Mouse (Mus musculus): ENCODE results near the gene Xaf1. TPM values are rescaled to one million over a fixed set of nuclear protein-coding genes. Genes with fewer than 3 reads are reported as not detected.
"Not testable (repeated sequence)": the region's sequence is repeated elsewhere in the genome, so short reads cannot be mapped to it uniquely, and the experiment has no call there.

Xaf1 gene
- polyA plus RNA-seq, 1 experiment, result 1.2 TPM

DNA sequence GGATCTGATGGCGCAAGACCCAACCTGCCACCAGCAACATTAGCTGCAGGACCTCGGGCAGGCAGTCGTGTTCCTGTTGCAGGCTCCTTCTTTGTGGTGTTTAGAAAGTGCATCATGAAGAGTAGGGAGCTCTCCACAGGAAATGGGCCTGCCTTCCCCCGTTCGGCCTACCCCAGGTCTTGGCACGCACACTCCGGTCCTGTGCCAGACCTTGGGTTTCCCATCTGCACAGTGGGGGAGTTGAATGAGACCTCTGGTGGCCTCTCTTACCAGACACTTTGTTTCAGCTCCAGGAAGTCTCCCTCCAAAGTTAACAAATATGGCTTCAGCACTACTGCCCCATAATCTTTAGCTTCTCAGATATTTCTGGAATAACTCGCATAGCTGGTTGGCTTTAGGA, 35.3 kb downstream of the Xaf1 start:
- no peaks in the 10 kb centered on the region for H3K79me3 ChIP-seq (ENCODE audit: low read depth)
- H3K27me3 ChIP-seq (ENCODE audit: control insufficient read depth, insufficient read depth, insufficient read length), result no peaks in the 10 kb centered on the region
- H3K4me3 ChIP-seq (ENCODE audit: insufficient read depth, poor library complexity, severe bottlenecking), result no peak overlapping the region
- H3ac ChIP-seq (ENCODE audit: control insufficient read depth, insufficient read length, low read depth), result no peak overlapping the region
- no peak for TF ChIP-seq USF1 (IDR thresholded peaks at IDR 0.05; ENCODE audit: low read depth)
- TF ChIP-seq MYOG (IDR thresholded peaks at IDR 0.05; ENCODE audit: control insufficient read depth, extremely low read depth, insufficient read length), result no peak
- TF ChIP-seq MYOD1 (IDR thresholded peaks at IDR 0.05; ENCODE audit: control insufficient read depth, insufficient read length, low read depth), result no peak
- TF ChIP-seq CEBPB (IDR thresholded peaks at IDR 0.05; ENCODE audit: low read depth), result no peak
- no peak for TF ChIP-seq CTCF (IDR thresholded peaks at IDR 0.05; ENCODE audit: control insufficient read depth, insufficient read depth, insufficient read length)
- TF ChIP-seq MAX (IDR thresholded peaks at IDR 0.05), result no peak
- TF ChIP-seq FOSL1 (IDR thresholded peaks at IDR 0.05; ENCODE audit: insufficient read depth, low read length, poor library complexity, severe bottlenecking), result no peak
- H3K36me3 ChIP-seq (ENCODE audit: control insufficient read depth, insufficient read depth), result no peaks in the 10 kb centered on the region
- no peaks in the 10 kb centered on the region for H3K79me2 ChIP-seq (ENCODE audit: control insufficient read depth, insufficient read depth)

DNA sequence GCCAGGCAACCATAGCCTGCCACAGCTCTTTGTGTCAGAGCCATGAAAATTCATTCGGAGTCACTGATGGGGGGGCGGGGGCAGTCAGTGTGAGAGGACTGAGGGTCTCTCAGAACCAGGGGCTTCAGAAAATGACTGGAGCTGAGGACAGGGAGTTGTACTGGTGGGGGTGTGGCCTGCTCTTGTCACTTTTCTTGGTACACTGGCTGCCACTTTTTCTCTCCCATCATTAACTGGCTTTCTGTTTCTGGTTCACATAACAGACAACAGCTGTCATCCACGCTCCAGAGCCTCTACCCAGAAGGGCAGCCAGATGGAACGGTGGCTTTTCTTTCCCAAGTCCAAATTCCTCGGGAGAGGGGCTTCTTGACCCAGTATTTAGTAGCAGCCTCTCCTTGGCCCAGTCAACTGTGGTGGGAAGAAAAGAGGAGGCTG, 37.0 kb downstream of the Xaf1 start:
- TF ChIP-seq CEBPB (IDR thresholded peaks at IDR 0.05; ENCODE audit: low read depth), result no peak
- TF ChIP-seq CTCF (IDR thresholded peaks at IDR 0.05; ENCODE audit: control insufficient read depth, insufficient read depth, insufficient read length), result no peak
- TF ChIP-seq FOSL1 (IDR thresholded peaks at IDR 0.05; ENCODE audit: insufficient read depth, low read length, poor library complexity, severe bottlenecking), result no peak
- TF ChIP-seq MYOD1 (IDR thresholded peaks at IDR 0.05; ENCODE audit: control insufficient read depth, insufficient read length, low read depth), result no peak
- TF ChIP-seq MAX (IDR thresholded peaks at IDR 0.05), result no peak
- no peak for TF ChIP-seq USF1 (IDR thresholded peaks at IDR 0.05; ENCODE audit: low read depth)
- TF ChIP-seq MYOG (IDR thresholded peaks at IDR 0.05; ENCODE audit: control insufficient read depth, extremely low read depth, insufficient read length), result no peak

DNA sequence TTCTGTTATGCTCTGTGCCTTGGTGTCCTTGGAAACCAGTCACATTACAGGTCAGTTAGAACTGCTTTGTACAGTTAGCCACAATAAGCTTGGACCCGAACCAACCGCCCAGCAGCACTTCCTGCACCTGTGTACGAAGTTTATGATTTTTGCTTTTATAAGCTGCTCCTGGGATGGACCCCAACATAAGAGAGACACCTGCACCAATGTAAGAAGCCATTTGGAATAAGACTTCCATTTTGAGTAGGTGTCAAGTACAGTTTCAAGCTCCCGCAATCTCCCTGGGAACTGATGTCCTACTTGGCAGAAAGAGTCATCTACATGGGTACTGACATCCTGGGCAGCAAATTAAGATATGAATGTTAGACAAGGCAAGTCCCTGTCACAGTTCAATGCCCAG, 38.3 kb downstream of the Xaf1 start:
- H3K79me3 ChIP-seq (ENCODE audit: low read depth), result no peaks in the 10 kb centered on the region
- no peaks in the 10 kb centered on the region for H3K79me2 ChIP-seq (ENCODE audit: control insufficient read depth, insufficient read depth)
- H3K36me3 ChIP-seq (ENCODE audit: control insufficient read depth, insufficient read depth), result no peaks in the 10 kb centered on the region
- no peak overlapping the region for H3K4me3 ChIP-seq (ENCODE audit: insufficient read depth, poor library complexity, severe bottlenecking)
- TF ChIP-seq MYOG (IDR thresholded peaks at IDR 0.05; ENCODE audit: control insufficient read depth, extremely low read depth, insufficient read length) (no peak), USF1 (IDR thresholded peaks at IDR 0.05; ENCODE audit: low read depth) (no peak), MAX (IDR thresholded peaks at IDR 0.05) (no peak), CTCF (IDR thresholded peaks at IDR 0.05; ENCODE audit: control insufficient read depth, insufficient read depth, insufficient read length) (no peak), CEBPB (IDR thresholded peaks at IDR 0.05; ENCODE audit: low read depth) (no peak), MYOD1 (IDR thresholded peaks at IDR 0.05; ENCODE audit: control insufficient read depth, insufficient read length, low read depth) (no peak), FOSL1 (IDR thresholded peaks at IDR 0.05; ENCODE audit: insufficient read depth, low read length, poor library complexity, severe bottlenecking) (no peak)
- H3K27me3 ChIP-seq (ENCODE audit: control insufficient read depth, insufficient read depth, insufficient read length), result no peaks in the 10 kb centered on the region
- no peak overlapping the region for H3ac ChIP-seq (ENCODE audit: control insufficient read depth, insufficient read length, low read depth)

More for the DNA sequence above, 37.0 kb downstream of the Xaf1 start:
- Histone ChIP-seq H3K4me3 (ENCODE audit: insufficient read depth, poor library complexity, severe bottlenecking) (no peak overlapping the region), H3K36me3 (ENCODE audit: control insufficient read depth, insufficient read depth) (no peaks in the 10 kb centered on the region), H3K27me3 (ENCODE audit: control insufficient read depth, insufficient read depth, insufficient read length) (no peaks in the 10 kb centered on the region), H3ac (ENCODE audit: control insufficient read depth, insufficient read length, low read depth) (no peak overlapping the region), H3K79me3 (ENCODE audit: low read depth) (no peaks in the 10 kb centered on the region), H3K79me2 (ENCODE audit: control insufficient read depth, insufficient read depth) (no peaks in the 10 kb centered on the region)

DNA sequence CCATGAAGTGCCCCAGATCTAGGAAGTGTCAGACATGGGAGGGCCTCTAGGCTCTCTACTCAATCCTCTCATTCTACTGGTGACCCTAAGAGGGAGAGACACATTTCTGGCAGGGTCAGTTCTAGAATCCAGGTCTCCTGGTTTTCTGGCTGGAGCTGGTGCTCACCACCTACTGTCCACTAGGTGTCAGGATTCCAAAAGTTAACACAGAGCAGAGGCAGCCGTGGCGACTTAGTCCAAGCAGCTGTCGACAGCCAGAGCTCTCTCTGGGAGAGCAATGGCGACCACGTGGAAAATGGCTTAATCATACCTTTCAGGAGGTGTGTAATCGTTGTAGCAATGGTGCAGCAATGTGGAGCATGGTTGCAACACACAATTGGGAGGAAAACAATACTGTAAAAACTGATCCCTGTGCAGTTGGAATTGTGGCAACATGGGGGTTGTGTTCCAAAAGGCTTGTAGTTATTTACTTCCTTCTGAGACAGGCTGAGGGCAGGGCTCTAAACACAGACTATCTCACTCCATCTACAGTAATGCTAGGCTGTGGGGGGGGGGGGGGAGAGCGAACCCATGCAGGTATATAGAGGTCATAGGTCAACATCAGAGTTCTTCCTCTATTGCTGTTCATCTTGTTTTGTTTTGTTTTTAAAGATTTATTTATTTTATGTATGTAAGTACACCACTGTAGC, 41.3 kb downstream of the Xaf1 start:
- no peak overlapping the region for H3ac ChIP-seq (ENCODE audit: control insufficient read depth, insufficient read length, low read depth)
- no peaks in the 10 kb centered on the region for H3K36me3 ChIP-seq (ENCODE audit: control insufficient read depth, insufficient read depth)
- no peak overlapping the region for H3K4me3 ChIP-seq (ENCODE audit: insufficient read depth, poor library complexity, severe bottlenecking)
- no peaks in the 10 kb centered on the region for H3K27me3 ChIP-seq (ENCODE audit: control insufficient read depth, insufficient read depth, insufficient read length)
- no peaks in the 10 kb centered on the region for H3K79me3 ChIP-seq (ENCODE audit: low read depth)
- no peaks in the 10 kb centered on the region for H3K79me2 ChIP-seq (ENCODE audit: control insufficient read depth, insufficient read depth)
- no peak for TF ChIP-seq MAX (IDR thresholded peaks at IDR 0.05)
- TF ChIP-seq CTCF (IDR thresholded peaks at IDR 0.05; ENCODE audit: control insufficient read depth, insufficient read depth, insufficient read length), result peak; percentile 60
- TF ChIP-seq MYOG (IDR thresholded peaks at IDR 0.05; ENCODE audit: control insufficient read depth, extremely low read depth, insufficient read length), result no peak
- no peak for TF ChIP-seq MYOD1 (IDR thresholded peaks at IDR 0.05; ENCODE audit: control insufficient read depth, insufficient read length, low read depth)
- no peak for TF ChIP-seq USF1 (IDR thresholded peaks at IDR 0.05; ENCODE audit: low read depth)
- TF ChIP-seq FOSL1 (IDR thresholded peaks at IDR 0.05; ENCODE audit: insufficient read depth, low read length, poor library complexity, severe bottlenecking), result no peak
- TF ChIP-seq CEBPB (IDR thresholded peaks at IDR 0.05; ENCODE audit: low read depth), result no peak

DNA sequence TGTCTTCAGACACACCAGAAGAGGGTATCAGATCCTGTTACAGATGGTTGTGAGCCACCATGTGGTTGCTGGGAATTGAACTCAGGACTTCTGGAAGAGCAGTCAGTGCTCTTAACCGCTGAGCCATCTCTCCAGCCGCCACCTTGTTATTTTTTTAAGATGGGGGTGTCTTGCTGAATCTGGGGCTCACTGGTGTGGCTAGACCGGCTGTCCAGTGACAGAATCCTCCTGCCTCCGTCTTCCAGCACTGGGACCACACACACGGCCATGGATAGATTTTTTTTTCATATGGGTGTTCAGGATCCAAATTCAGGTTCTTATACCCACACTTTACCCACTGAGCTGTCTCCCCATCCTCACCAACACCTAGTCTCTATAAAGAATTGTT, 41.8 kb downstream of the Xaf1 start:
- H3K4me3 ChIP-seq (ENCODE audit: insufficient read depth, poor library complexity, severe bottlenecking); H3K27me3 ChIP-seq (ENCODE audit: control insufficient read depth, insufficient read depth, insufficient read length); H3ac ChIP-seq (ENCODE audit: control insufficient read depth, insufficient read length, low read depth); H3K79me2 ChIP-seq (ENCODE audit: control insufficient read depth, insufficient read depth); H3K36me3 ChIP-seq (ENCODE audit: control insufficient read depth, insufficient read depth); H3K79me3 ChIP-seq (ENCODE audit: low read depth): not testable (repeated sequence)

DNA sequence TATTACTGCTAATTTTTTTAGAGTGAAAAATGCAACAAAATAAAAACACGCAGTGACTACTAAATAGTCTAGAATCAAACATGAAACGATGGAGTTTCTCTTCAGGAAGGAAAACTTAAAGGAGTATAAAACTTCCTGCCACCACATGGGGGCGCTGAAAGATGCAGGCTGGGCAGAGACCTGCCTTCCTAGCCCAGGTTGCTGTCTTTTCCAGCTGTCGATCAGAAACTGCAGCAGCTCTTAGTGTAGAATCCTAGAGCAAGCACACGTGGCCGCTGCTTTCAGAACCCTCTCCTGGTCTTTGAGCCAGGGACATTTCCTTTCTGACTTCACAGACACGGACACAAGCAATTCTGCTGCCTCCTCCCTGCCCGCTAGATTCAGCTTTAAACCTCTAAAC, 42.5 kb downstream of the Xaf1 start:
- H3K79me3 ChIP-seq (ENCODE audit: low read depth), result no peaks in the 10 kb centered on the region
- no peaks in the 10 kb centered on the region for H3K36me3 ChIP-seq (ENCODE audit: control insufficient read depth, insufficient read depth)
- H3ac ChIP-seq (ENCODE audit: control insufficient read depth, insufficient read length, low read depth), result no peak overlapping the region
- H3K4me3 ChIP-seq (ENCODE audit: insufficient read depth, poor library complexity, severe bottlenecking), result no peak overlapping the region
- H3K27me3 ChIP-seq (ENCODE audit: control insufficient read depth, insufficient read depth, insufficient read length), result no peaks in the 10 kb centered on the region
- H3K79me2 ChIP-seq (ENCODE audit: control insufficient read depth, insufficient read depth), result no peaks in the 10 kb centered on the region
- TF ChIP-seq USF1 (IDR thresholded peaks at IDR 0.05; ENCODE audit: low read depth), result no peak
- no peak for TF ChIP-seq MYOD1 (IDR thresholded peaks at IDR 0.05; ENCODE audit: control insufficient read depth, insufficient read length, low read depth)
- no peak for TF ChIP-seq FOSL1 (IDR thresholded peaks at IDR 0.05; ENCODE audit: insufficient read depth, low read length, poor library complexity, severe bottlenecking)
- no peak for TF ChIP-seq MYOG (IDR thresholded peaks at IDR 0.05; ENCODE audit: control insufficient read depth, extremely low read depth, insufficient read length)
- no peak for TF ChIP-seq MAX (IDR thresholded peaks at IDR 0.05)
- TF ChIP-seq CEBPB (IDR thresholded peaks at IDR 0.05; ENCODE audit: low read depth), result no peak
- TF ChIP-seq CTCF (IDR thresholded peaks at IDR 0.05; ENCODE audit: control insufficient read depth, insufficient read depth, insufficient read length), result no peak
